Mouse (Mus musculus): ENCODE results near the gene Pfn1.

- TF ChIP-seq USF1 (IDR thresholded peaks at IDR 0.05; ENCODE audit: low read depth) (no peak), POLR2A (IDR thresholded peaks at IDR 0.05; ENCODE audit: insufficient read length, low read depth) (peak; percentile 41), E2F4 (IDR thresholded peaks at IDR 0.05; ENCODE audit: insufficient read depth) (no peak), TCF12 (IDR thresholded peaks at IDR 0.05; ENCODE audit: insufficient read depth, poor library complexity, severe bottlenecking) (no peak), MAX (IDR thresholded peaks at IDR 0.05; ENCODE audit: low read depth) (no peak), TCF3 (IDR thresholded peaks at IDR 0.05; ENCODE audit: insufficient read length, low read depth) (no peak), SRF (IDR thresholded peaks at IDR 0.05; ENCODE audit: control insufficient read depth, insufficient read length, low read depth) (no peak)
Measured at GRCm38 (mm10) chr11:70660571-70660970, 6.1 kb upstream of the Pfn1 start.

Measured in myocyte (in vitro differentiated cells).